Mouse (Mus musculus): ENCODE measurements around the gene Gm20388. TPM values are rescaled to one million over a fixed set of nuclear protein-coding genes. Genes with fewer than 3 reads are reported as not detected.

Gene Gm20388
- total and polyA plus RNA-seq, 2 experiments from 2014 or later: 51.3 TPM; not detected in 1

DNA sequence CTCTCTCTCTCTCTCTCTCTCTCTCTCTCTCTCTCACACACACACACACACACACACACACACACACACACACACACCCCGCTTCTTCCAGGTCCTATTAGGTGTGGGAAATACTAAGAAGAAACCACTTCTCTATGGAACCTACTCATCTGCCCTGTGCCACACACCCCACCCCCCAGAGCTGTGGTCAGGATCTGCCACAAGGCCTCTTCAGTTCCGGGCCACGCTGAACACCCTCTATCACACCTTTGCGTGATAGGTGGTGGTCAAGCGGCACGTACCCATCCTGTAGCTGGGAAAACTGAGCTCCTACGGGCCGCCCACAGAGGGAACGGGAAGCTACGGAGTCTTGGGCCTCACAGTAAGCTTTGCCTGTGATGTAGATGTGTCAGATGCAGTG, 555.6 kb downstream of the Gm20388 start:
- Histone ChIP-seq H3K4me2 (ENCODE audit: low read depth) (no peak overlapping the region), H3K36me3 (ENCODE audit: insufficient read depth) (no peaks in the 10 kb centered on the region), H3K4me3 (ENCODE audit: low read depth, low read length) (no peak overlapping the region), H3K9me3 (ENCODE audit: low read length) (no peaks in the 10 kb centered on the region), H3K4me1 (ENCODE audit: insufficient read depth) (no peaks in the 10 kb centered on the region), H3K27ac (ENCODE audit: low read depth, low read length) (no peak overlapping the region), H3K27me3 (ENCODE audit: insufficient read depth, low read length) (no peaks in the 10 kb centered on the region), H3K9ac (no peak overlapping the region)
- no peak for ATAC-seq
- no peak for DNase-seq
- WGBS: 65% methylated on average over 10 of the region's 10 CpGs
- TF ChIP-seq CTCF (IDR thresholded peaks at IDR 0.05; ENCODE audit: low read depth): no peak

DNA sequence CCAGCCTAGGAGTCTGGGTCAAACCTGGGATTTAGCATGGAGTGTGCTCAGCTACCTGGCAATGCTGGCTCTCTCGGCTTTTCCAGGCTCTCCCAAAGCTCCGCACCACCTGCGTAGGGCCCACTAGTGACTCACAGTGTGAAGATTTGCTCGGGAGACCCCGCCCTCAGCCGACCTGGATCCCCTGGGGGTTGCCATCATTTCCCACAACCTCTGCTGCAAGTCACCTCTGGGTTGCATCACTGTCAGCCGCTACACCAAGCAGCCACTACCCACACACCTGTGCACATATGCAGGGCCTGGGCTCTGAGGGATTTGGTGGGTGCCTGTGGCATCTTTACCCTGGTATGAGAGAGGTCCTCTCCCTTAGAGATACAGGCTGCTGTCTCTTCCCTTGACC, 557.0 kb downstream of the Gm20388 start:
- DNase-seq: no peak
- TF ChIP-seq CTCF (IDR thresholded peaks at IDR 0.05; ENCODE audit: low read depth): no peak
- Histone ChIP-seq H3K27me3 (ENCODE audit: insufficient read depth, low read length) (no peaks in the 10 kb centered on the region), H3K4me2 (ENCODE audit: low read depth) (no peak overlapping the region), H3K9me3 (ENCODE audit: low read length) (no peaks in the 10 kb centered on the region), H3K4me1 (ENCODE audit: insufficient read depth) (peaks cover 6% of the 10 kb centered on the region), H3K27ac (ENCODE audit: low read depth, low read length) (no peak overlapping the region), H3K36me3 (ENCODE audit: insufficient read depth) (no peaks in the 10 kb centered on the region), H3K9ac (no peak overlapping the region), H3K4me3 (ENCODE audit: low read depth, low read length) (no peak overlapping the region)
- 94% methylated on average over 7 of the region's 7 CpGs for WGBS
- no peak for ATAC-seq

DNA sequence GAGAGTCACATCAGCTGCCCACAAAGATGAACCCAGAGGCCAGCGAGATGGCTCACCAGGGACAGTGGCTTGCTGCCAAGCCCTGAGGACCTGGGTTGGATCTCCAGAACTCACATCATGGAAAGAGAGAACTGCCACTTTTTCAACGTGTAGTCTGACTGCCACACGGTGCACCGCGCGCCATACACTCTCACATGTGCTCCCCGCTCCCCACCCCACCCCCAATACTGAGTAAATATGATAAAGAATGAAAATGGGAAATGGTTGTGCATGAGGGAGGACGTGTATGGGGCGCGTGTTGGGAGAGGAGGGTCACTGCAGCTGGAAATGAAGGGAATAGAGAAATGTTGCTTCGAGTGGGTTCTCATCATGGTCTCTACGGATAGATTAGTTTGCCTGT, 559.5 kb downstream of the Gm20388 start:
- ATAC-seq (no peak), DNase-seq (no peak)
- no peak overlapping the region for H3K27ac ChIP-seq (ENCODE audit: low read depth, low read length)
- H3K36me3 ChIP-seq (ENCODE audit: insufficient read depth): no peaks in the 10 kb centered on the region
- WGBS: 90% methylated on average over 12 of the region's 12 CpGs
- no peak overlapping the region for H3K4me2 ChIP-seq (ENCODE audit: low read depth)
- H3K4me1 ChIP-seq (ENCODE audit: insufficient read depth): peaks cover 6% of the 10 kb centered on the region
- H3K9ac ChIP-seq: no peak overlapping the region
- H3K27me3 ChIP-seq (ENCODE audit: insufficient read depth, low read length): no peaks in the 10 kb centered on the region
- TF ChIP-seq CTCF (IDR thresholded peaks at IDR 0.05; ENCODE audit: low read depth): no peak
- no peaks in the 10 kb centered on the region for H3K9me3 ChIP-seq (ENCODE audit: low read length)
- H3K4me3 ChIP-seq (ENCODE audit: low read depth, low read length): no peak overlapping the region

DNA sequence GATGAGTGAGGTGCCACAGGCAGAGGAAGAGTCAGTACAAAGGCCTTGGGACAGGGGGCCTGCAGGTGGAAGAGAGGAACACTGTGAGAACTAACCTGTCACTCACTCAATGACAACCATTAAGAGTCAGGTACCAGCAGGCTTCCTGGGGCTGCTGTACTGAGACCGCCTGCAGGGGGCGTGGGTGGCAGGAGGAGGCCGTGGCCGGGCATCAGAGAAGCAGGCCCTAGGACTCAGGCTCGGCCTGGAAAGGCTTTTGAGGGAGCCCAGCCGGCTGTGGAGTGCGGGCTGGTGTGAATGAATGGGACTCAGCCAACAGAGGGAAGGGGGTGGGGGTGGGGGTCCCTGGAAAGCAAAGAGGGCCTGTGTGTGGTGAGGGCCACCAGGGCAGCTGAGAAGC, 560.5 kb downstream of the Gm20388 start:
- Histone ChIP-seq H3K27ac (ENCODE audit: low read depth, low read length) (no peak overlapping the region), H3K36me3 (ENCODE audit: insufficient read depth) (no peaks in the 10 kb centered on the region), H3K9ac (no peak overlapping the region), H3K9me3 (ENCODE audit: low read length) (no peaks in the 10 kb centered on the region), H3K4me2 (ENCODE audit: low read depth) (no peak overlapping the region), H3K4me1 (ENCODE audit: insufficient read depth) (peaks cover 6% of the 10 kb centered on the region), H3K27me3 (ENCODE audit: insufficient read depth, low read length) (no peaks in the 10 kb centered on the region), H3K4me3 (ENCODE audit: low read depth, low read length) (no peak overlapping the region)
- peak; percentile 56 for TF ChIP-seq CTCF (IDR thresholded peaks at IDR 0.05; ENCODE audit: low read depth)
- DNase-seq (peak; percentile 53), ATAC-seq (0 out of 2 replicates have a peak, but pooled peaks have one; percentile 34)
- 4% methylated on average over 7 of the region's 7 CpGs for WGBS

DNA sequence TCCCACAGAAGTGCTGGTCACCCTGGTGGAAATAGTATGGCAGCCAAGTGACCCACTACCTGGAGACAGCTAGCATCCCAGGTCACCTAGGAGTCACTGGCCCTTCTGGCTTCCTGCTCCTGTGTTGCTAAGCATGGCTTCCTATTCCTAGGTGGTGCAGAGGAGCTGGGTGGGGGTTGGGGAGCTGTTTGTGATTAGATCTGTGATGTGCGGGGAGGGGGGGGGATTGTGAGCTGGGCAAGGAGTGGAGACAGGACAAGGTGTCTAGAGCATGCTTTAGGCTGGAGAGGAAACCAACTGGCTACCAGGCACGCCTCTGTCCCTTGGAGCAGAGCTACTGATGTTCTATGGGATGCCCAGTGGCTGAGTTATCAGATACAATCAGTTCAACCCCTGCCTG, 561.1 kb downstream of the Gm20388 start:
- H3K4me2 ChIP-seq (ENCODE audit: low read depth): 0 out of 2 replicates have a peak overlapping the region, but pooled peaks have one; percentile 1
- no peak for TF ChIP-seq CTCF (IDR thresholded peaks at IDR 0.05; ENCODE audit: low read depth)
- no peak overlapping the region for H3K4me3 ChIP-seq (ENCODE audit: low read depth, low read length)
- H3K9me3 ChIP-seq (ENCODE audit: low read length): no peaks in the 10 kb centered on the region
- no peaks in the 10 kb centered on the region for H3K27me3 ChIP-seq (ENCODE audit: insufficient read depth, low read length)
- no peak for DNase-seq
- H3K4me1 ChIP-seq (ENCODE audit: insufficient read depth): peaks cover 6% of the 10 kb centered on the region
- peak overlapping the region; percentile 51 for H3K27ac ChIP-seq (ENCODE audit: low read depth, low read length)
- no peaks in the 10 kb centered on the region for H3K36me3 ChIP-seq (ENCODE audit: insufficient read depth)
- ATAC-seq: 0 out of 2 replicates have a peak, but pooled peaks have one; percentile 5
- H3K9ac ChIP-seq: no peak overlapping the region
- 71% methylated on average over 2 of the region's 2 CpGs for WGBS

DNA sequence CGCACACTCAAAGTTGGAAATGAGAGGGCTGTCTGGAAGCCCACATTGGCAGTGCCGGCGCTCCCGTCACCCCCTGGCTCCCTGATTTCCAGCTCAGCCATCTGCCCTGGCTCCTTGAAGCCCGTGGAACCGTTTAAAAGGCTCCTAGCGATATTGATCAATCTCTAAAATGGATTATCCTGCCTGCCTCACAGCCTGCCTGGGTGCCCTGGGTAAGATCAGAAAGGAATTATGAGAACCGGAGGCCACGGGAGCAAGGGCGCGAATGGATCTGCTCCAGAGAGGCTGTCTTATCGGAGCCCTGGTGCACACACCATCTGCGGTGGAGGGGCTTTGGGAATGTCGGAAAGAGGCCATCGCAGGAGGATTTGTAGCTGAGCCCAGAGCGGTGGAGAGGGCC, 561.6 kb downstream of the Gm20388 start:
- 28% methylated on average over 16 of the region's 16 CpGs for WGBS
- peaks cover 9% of the 10 kb centered on the region for H3K4me1 ChIP-seq (ENCODE audit: insufficient read depth)
- peak overlapping the region; percentile 51 for H3K27ac ChIP-seq (ENCODE audit: low read depth, low read length)
- no peak overlapping the region for H3K9ac ChIP-seq
- H3K4me2 ChIP-seq (ENCODE audit: low read depth): 0 out of 2 replicates have a peak overlapping the region, but pooled peaks have one; percentile 1
- H3K9me3 ChIP-seq (ENCODE audit: low read length): no peaks in the 10 kb centered on the region
- TF ChIP-seq CTCF (IDR thresholded peaks at IDR 0.05; ENCODE audit: low read depth): no peak
- H3K27me3 ChIP-seq (ENCODE audit: insufficient read depth, low read length): no peaks in the 10 kb centered on the region
- ATAC-seq (peak; percentile 64), DNase-seq (peak; percentile 62)
- H3K4me3 ChIP-seq (ENCODE audit: low read depth, low read length): no peak overlapping the region
- H3K36me3 ChIP-seq (ENCODE audit: insufficient read depth): no peaks in the 10 kb centered on the region

DNA sequence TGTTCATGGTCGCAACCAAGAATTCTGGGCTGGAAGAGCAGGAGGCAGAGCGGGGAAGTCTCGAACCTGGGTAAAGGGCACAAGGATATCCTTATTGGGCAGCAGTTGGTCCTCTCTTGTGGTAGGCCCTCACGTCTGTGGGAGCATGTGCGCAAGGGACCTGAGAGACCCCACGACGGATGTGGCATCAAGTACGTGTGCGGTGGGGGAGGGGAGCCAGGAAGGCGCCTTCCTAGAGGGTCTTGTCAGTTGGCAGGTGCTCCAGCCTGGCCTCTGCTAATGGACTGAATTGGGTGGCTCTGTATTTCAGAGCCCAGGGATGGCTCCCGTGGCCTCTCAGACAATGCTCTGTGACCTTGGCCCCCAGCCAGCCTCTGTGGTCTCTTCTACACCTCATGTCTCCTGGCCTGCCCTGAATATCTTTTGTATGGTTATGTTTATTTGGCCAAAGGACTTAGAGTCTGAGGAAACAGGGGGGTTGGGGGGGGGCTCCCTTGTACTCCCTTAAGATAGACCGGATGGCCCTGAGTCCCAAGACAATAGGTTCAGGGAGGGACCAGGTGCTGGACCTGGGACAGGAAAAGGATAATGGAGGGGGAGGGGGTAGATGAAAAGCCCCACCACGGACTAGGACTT, 563.2 kb downstream of the Gm20388 start:
- Histone ChIP-seq H3K9me3 (ENCODE audit: low read length) (no peaks in the 10 kb centered on the region), H3K27ac (ENCODE audit: low read depth, low read length) (no peak overlapping the region), H3K9ac (no peak overlapping the region), H3K4me1 (ENCODE audit: insufficient read depth) (peaks cover 10% of the 10 kb centered on the region), H3K4me3 (ENCODE audit: low read depth, low read length) (no peak overlapping the region), H3K4me2 (ENCODE audit: low read depth) (no peak overlapping the region), H3K27me3 (ENCODE audit: insufficient read depth, low read length) (no peaks in the 10 kb centered on the region), H3K36me3 (ENCODE audit: insufficient read depth) (no peaks in the 10 kb centered on the region)
- 89% methylated on average over 13 of the region's 13 CpGs for WGBS
- no peak for TF ChIP-seq CTCF (IDR thresholded peaks at IDR 0.05; ENCODE audit: low read depth)
- no peak for DNase-seq
- ATAC-seq: no peak

Data from forebrain, postnatal 0 days (tissue).